Mouse (Mus musculus): ENCODE measurements at regions not wholly inside any gene's neighbourhood (a gene's known extent, or its start where the extent isn't known, plus 50 kb on each side); places are given as distances from the start of the nearest gene placed in this dataset.

DNA sequence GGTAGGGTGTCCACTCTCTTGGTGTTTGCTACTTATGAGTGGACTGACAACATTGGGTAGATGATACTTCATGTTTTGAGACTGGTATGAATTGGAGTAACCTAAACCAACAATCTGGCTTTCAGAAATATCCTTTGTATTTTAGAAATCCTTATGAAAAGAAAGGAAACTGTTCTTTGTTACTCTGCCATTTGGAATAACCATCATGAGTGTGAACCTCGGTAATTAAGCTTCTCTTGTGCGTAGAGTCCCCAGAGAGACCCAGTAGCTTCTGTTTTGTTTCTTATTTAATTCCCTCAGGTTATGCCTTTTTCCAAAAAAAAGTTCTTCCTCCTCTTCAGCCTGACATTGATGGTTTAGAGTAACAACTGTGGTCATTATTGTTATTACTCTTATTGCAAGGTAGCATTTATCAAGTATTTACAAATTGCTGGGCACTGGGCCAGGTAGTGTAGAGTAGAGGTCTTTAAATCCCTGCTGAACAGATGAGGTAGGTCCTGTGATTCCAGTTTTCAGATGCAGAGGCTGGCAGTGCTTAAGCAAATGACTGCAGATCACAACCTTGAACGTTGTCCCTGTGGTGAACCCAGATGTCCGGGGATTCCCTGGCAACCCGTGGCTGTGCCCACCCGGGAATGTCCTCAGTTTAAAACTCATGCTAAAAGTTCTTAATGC lies 176.8 kb upstream of the Id2 start:
- TF ChIP-seq FLI1 (IDR thresholded peaks at IDR 0.05; ENCODE audit: low read length) (no peak), GATA1 (IDR thresholded peaks at IDR 0.05; ENCODE audit: borderline replicate concordance, low read length) (no peak)
- peaks cover 6% of the 10 kb centered on the region for H3K9me3 ChIP-seq
- H3K27me3 ChIP-seq (replicated peaks) = peaks cover 15% of the 10 kb centered on the region
- no peak overlapping the region for H3K4me3 ChIP-seq (replicated peaks)
- no peaks in the 10 kb centered on the region for H3K36me3 ChIP-seq (replicated peaks; ENCODE audit: low read length)
- H3K4me1 ChIP-seq = peaks cover 41% of the 10 kb centered on the region

GRCm38 (mm10) chr12:25272752-25273125 lies 175.8 kb upstream of the Id2 start:
- Histone ChIP-seq H3K27me3 (replicated peaks) (peaks cover 15% of the 10 kb centered on the region), H3K4me3 (replicated peaks) (peak overlapping the region; percentile 21), H3K36me3 (replicated peaks; ENCODE audit: low read length) (no peaks in the 10 kb centered on the region), H3K4me1 (peaks cover 52% of the 10 kb centered on the region), H3K9me3 (peaks cover 6% of the 10 kb centered on the region)
- no peak for TF ChIP-seq FLI1 (IDR thresholded peaks at IDR 0.05; ENCODE audit: low read length)
- TF ChIP-seq GATA1 (IDR thresholded peaks at IDR 0.05; ENCODE audit: borderline replicate concordance, low read length) = no peak

DNA sequence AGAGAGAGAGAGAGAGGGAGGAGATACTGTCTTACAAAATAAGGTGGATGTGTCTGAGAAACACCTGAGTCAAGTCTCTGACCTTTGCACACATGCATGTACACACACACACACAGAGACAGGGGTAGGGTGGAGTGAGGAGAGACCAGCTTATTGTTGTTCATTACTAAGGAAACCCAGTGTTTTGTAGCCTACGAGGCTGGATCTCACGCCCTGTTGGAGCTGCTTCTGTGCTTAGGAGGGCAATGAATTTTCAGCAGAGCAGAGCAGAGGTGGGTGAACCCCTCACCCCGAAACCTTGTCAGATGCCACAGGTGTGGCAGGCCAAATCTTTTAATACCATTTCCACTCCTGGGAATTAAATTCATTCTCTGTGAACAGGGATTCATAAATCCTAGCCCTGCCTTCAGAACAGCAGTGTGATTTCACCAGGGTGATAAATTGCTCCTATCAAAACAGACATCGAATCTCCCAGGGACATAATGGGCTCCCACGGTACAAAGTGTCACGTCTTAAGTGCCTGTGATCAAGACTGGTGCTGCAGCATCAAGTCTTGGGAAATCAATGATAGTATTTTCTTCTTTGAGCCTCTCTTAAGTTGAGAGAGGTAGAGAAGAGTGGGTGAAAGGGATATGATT lies 175.3 kb upstream of the Id2 start:
- H3K27me3 ChIP-seq (replicated peaks) = peaks cover 15% of the 10 kb centered on the region
- no peak overlapping the region for H3K4me3 ChIP-seq (replicated peaks)
- H3K4me1 ChIP-seq = peaks cover 57% of the 10 kb centered on the region
- H3K9me3 ChIP-seq = peaks cover 6% of the 10 kb centered on the region
- TF ChIP-seq FLI1 (IDR thresholded peaks at IDR 0.05; ENCODE audit: low read length) (no peak), GATA1 (IDR thresholded peaks at IDR 0.05; ENCODE audit: borderline replicate concordance, low read length) (no peak)
- no peaks in the 10 kb centered on the region for H3K36me3 ChIP-seq (replicated peaks; ENCODE audit: low read length)

- Histone ChIP-seq H3K4me3 (replicated peaks) (peak overlapping the region; percentile 74), H3K4me1 (peaks cover 70% of the 10 kb centered on the region), H3K27me3 (replicated peaks) (peaks cover 11% of the 10 kb centered on the region), H3K36me3 (replicated peaks; ENCODE audit: low read length) (no peaks in the 10 kb centered on the region), H3K9me3 (no peaks in the 10 kb centered on the region)
- TF ChIP-seq GATA1 (IDR thresholded peaks at IDR 0.05; ENCODE audit: borderline replicate concordance, low read length) (no peak; the same call in 2 of the 3 replicates), FLI1 (IDR thresholded peaks at IDR 0.05; ENCODE audit: low read length) (no peak)
These were observed 172.9 kb upstream of the Id2 start for GRCm38 (mm10) chr12:25269878-25270277.

DNA sequence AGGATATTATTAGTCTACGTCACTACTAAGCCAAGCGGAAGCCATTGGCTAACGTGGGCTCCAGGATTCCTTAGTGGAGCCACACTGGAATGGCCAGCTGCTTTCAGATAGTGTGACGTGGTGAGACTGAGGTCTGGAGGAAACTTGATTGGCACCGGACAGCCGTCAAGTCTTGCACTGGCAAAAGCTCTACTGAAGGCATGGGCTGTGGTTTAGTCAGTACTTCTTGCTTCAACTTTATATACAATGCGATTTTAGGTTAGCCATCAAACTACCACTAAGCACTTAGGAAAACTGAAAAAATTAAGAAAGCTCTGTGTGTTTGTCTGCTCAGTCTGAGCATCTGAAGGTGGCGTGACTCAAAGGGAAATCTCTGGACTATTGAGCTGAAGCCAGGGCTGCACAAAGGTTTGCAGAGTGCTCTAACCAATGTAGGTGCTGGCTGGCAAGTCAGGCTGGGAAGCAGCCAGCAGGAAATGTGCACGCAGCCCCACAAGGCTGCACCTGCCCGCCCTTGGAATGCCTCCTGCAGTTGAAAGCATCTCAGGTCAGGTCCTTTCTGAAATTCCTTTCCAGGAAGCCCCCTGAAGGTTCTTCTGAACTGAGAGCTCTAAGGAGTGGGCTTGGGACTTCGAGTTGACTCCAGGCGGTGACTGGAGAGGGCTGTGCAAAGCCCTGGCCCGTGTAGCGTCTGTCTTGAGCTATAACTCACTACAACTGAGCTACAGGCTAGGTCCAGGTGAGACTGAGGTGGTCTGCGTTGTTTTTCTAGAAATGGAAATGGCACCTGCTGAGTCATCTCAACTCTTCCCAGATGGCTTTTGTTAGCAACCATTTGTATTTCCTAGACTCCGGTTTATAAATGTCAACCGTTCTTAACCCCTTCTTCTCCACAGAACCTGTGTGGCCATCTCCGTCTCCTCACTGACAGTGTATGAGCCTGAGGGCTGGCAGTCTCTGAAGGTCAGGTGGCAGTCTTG lies 172.2 kb upstream of the Id2 start:
- Histone ChIP-seq H3K27me3 (replicated peaks) (peaks cover 13% of the 10 kb centered on the region), H3K4me3 (replicated peaks) (peak overlapping the region; percentile 74), H3K9me3 (no peaks in the 10 kb centered on the region), H3K36me3 (replicated peaks; ENCODE audit: low read length) (no peaks in the 10 kb centered on the region), H3K4me1 (peaks cover 74% of the 10 kb centered on the region)
- no peak for TF ChIP-seq GATA1 (IDR thresholded peaks at IDR 0.05; ENCODE audit: borderline replicate concordance, low read length)
- TF ChIP-seq FLI1 (IDR thresholded peaks at IDR 0.05; ENCODE audit: low read length) = no peak

DNA sequence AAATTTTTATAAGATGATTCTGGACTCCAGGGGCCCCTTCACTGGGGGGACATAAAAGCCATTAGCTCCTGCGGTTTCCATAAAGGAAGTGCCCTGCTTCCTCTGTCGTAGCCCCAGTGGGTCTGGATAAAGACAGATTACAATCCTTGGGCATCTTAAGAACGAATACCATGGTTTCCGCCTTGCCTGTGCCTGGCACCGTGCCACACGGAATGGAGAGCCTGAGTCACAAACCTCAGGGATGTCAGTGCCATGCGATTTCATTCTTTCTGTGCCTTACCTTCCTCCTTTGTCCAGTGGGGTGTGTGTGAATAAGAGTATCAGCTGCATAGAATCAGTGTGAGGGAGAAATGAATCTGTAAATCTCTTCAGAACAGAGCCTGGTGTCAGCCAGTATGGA lies 171.4 kb upstream of the Id2 start:
- Histone ChIP-seq H3K4me1 (peaks cover 72% of the 10 kb centered on the region), H3K36me3 (replicated peaks; ENCODE audit: low read length) (no peaks in the 10 kb centered on the region), H3K27me3 (replicated peaks) (peaks cover 11% of the 10 kb centered on the region), H3K4me3 (replicated peaks) (peak overlapping the region; percentile 2), H3K9me3 (no peaks in the 10 kb centered on the region)
- TF ChIP-seq GATA1 (IDR thresholded peaks at IDR 0.05; ENCODE audit: borderline replicate concordance, low read length) (no peak), FLI1 (IDR thresholded peaks at IDR 0.05; ENCODE audit: low read length) (no peak)

GRCm38 (mm10) chr12:25267572-25268115 lies 170.7 kb upstream of the Id2 start:
- H3K4me1 ChIP-seq = peaks cover 71% of the 10 kb centered on the region
- H3K27me3 ChIP-seq (replicated peaks) = peaks cover 6% of the 10 kb centered on the region
- no peaks in the 10 kb centered on the region for H3K9me3 ChIP-seq
- H3K4me3 ChIP-seq (replicated peaks) = no peak overlapping the region
- no peaks in the 10 kb centered on the region for H3K36me3 ChIP-seq (replicated peaks; ENCODE audit: low read length)
- no peak for TF ChIP-seq GATA1 (IDR thresholded peaks at IDR 0.05; ENCODE audit: borderline replicate concordance, low read length)
- TF ChIP-seq FLI1 (IDR thresholded peaks at IDR 0.05; ENCODE audit: low read length) = no peak

- no peaks in the 10 kb centered on the region for H3K36me3 ChIP-seq (replicated peaks; ENCODE audit: low read length)
- H3K4me3 ChIP-seq (replicated peaks) = no peak overlapping the region
- TF ChIP-seq GATA1 (IDR thresholded peaks at IDR 0.05; ENCODE audit: borderline replicate concordance, low read length) (no peak), FLI1 (IDR thresholded peaks at IDR 0.05; ENCODE audit: low read length) (no peak)
- peaks cover 4% of the 10 kb centered on the region for H3K27me3 ChIP-seq (replicated peaks)
- H3K4me1 ChIP-seq = peaks cover 72% of the 10 kb centered on the region
- H3K9me3 ChIP-seq = no peaks in the 10 kb centered on the region
These were observed 170.0 kb upstream of the Id2 start for GRCm38 (mm10) chr12:25266701-25267571.

All from megakaryocyte, embryonic 14.5 days (primary cell).